In the genomic region with DNA sequence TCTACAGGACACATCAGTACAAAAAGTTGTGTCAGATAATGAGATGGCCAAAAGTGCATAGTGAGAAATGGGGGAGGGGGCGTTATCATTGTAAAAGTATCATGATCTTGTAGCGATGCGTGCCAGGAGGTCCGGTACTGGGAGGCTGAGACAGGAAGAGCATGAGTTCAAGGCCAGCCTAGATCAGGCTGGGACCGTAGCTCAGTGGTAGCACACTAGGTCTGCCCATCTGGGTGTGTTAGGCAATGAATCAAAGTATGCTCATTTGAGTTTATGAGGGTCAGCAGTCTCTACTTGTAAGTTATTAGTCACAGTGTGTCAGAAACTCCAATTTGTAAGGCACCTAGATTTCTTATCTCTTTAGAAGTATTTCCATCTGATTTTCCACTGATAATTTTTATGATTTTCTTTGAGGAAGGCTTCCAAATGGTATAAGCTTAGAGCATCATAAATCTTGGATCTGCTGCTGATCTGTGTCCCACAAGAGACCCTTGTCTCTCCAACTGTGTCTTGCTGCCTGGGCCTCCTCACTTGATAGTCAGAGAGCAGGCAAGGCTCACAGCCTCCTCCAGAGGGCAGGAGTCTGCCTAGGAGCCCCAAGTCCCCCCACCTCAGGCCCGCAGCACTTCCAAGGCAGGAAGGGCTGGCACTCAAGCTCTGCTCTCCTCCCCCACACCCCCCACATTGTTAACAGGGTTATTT, we compare ENCODE assay signal across 8 mouse cellular contexts. TPM values are rescaled to one million over a fixed set of nuclear protein-coding genes. Genes with fewer than 3 reads are reported as not detected.
DNase-seq lines count a peak whose midpoint lies in the region; ATAC-seq lines count a peak whose summit lies in the region.
"Had no signal": no experiment of that assay in that cellular context is flagged by ENCODE, and none has a peak within 500 bp of the region (broad histone marks: within the 10 kb centered on the region; RNA-seq: fewer than 3 reads in every experiment).

No protein-coding gene starts in this region.

- no peak overlapping the region for H3K4me2 ChIP-seq in forebrain, embryonic 16.5 days (ENCODE audit: low read length)
- H3K4me2 ChIP-seq: embryonic facial prominence, embryonic 13.5 days had no signal

- H3K27ac ChIP-seq in forebrain, embryonic 16.5 days (ENCODE audit: low read length): no peak overlapping the region
- H3K27ac ChIP-seq: embryonic facial prominence, embryonic 13.5 days had no signal

- no peak overlapping the region for H3K4me3 ChIP-seq in forebrain, embryonic 16.5 days (replicated peaks; ENCODE audit: low read length)
- H3K4me3 ChIP-seq: embryonic facial prominence, embryonic 13.5 days had no signal

- intact Hi-C loops in left cerebral cortex, postnatal 4 days (cut with DNase I): no loop called here

- H3K27me3 ChIP-seq in forebrain, embryonic 16.5 days (replicated peaks; ENCODE audit: control insufficient read depth, insufficient read depth, low read length): no peaks in the 10 kb centered on the region
- H3K27me3 ChIP-seq: embryonic facial prominence, embryonic 13.5 days had no signal

- no peaks in the 10 kb centered on the region for H3K36me3 ChIP-seq in forebrain, embryonic 16.5 days (ENCODE audit: control insufficient read depth, insufficient read depth)
- H3K36me3 ChIP-seq: embryonic facial prominence, embryonic 13.5 days had no signal

- no peak overlapping the region for H3K9ac ChIP-seq in forebrain, embryonic 16.5 days (replicated peaks; ENCODE audit: low read depth, low read length)
- H3K9ac ChIP-seq: embryonic facial prominence, embryonic 13.5 days had no signal

- H3K4me1 ChIP-seq in forebrain, embryonic 16.5 days (replicated peaks; ENCODE audit: control insufficient read depth, insufficient read depth, low read length): peaks cover 6% of the 10 kb centered on the region
- H3K4me1 ChIP-seq: embryonic facial prominence, embryonic 13.5 days had no signal

- WGBS in forebrain, embryonic 16.5 days: 80% methylated on average over 6 of the region's 6 CpGs

- no peaks in the 10 kb centered on the region for H3K9me3 ChIP-seq in forebrain, embryonic 16.5 days (ENCODE audit: control insufficient read depth, low read length)
- H3K9me3 ChIP-seq: embryonic facial prominence, embryonic 13.5 days had no signal

- ATAC-seq in forebrain, embryonic 16.5 days: peak; percentile 66; the same call in 1 of the 2 replicates

- DNase-seq in left cerebral cortex, postnatal 4 days: peak; percentile 48
- DNase-seq in left cerebral cortex, adult 9 months (ENCODE audit: low spot score in 2 of 2): no peak
- peak; percentile 50 for DNase-seq in R1 (ENCODE audit: low read depth, low spot score)
- peak; percentile 38 for DNase-seq in lung, postnatal 4 days
- no peak for DNase-seq in frontal cortex, postnatal 36 days (ENCODE audit: low spot score in 2 of 2)
- no peak for DNase-seq in adrenal gland, adult 18-20 months (ENCODE audit: low spot score in 2 of 2)

RNA-seq across cellular contexts. Expression of a gene that starts 14.3 kb away (rescaled TPM):
- total RNA-seq in left cerebral cortex, postnatal 4 days (2021): 100 to 1,000 TPM; 238 to 243 TPM
- 553 and 582 TPM in 2 replicates for polyA plus RNA-seq in forebrain, embryonic 16.5 days (2015; fragmentation: Nextera tagmentation; extraction: Ambion mirVana)
- 100 to 1,000 TPM; 112 to 141 TPM for total RNA-seq in adrenal gland, adult 18-20 months (2021)

Comparison
In these comparisons a context has a peak if more than half of its experiments do, and no peak if none do; other contexts are left out.
1. DNase-seq: peak in left cerebral cortex, postnatal 4 days (single experiment), R1 (single experiment) and lung, postnatal 4 days (2 of 2); none in left cerebral cortex, adult 9 months (0 of 2), frontal cortex, postnatal 36 days (0 of 2) and adrenal gland, adult 18-20 months (0 of 2).